Mouse (Mus musculus): ENCODE measurements around the gene Clpsl2.
A peak's percentile ranks its signal among the peaks of the same experiment; 100 is the strongest.

Clpsl2 gene

GRCm38 (mm10) chr17:28549111-28549510 lies at the start of gene Clpsl2:
TSS of gene Clpsl2 (plus strand) at chr17:28549411.
- no peak for DNase-seq

GRCm38 (mm10) chr17:28500465-28500864 lies 48.7 kb upstream of the Clpsl2 start:
- no peak for DNase-seq

- no peak for DNase-seq
Measured at GRCm38 (mm10) chr17:28502196-28502821, 46.9 kb upstream of the Clpsl2 start.

GRCm38 (mm10) chr17:28504182-28504581 lies 45.0 kb upstream of the Clpsl2 start:
- no peak for DNase-seq

- no peak for DNase-seq
Measured at GRCm38 (mm10) chr17:28505591-28505990, 43.6 kb upstream of the Clpsl2 start.

GRCm38 (mm10) chr17:28506895-28507294 lies 42.3 kb upstream of the Clpsl2 start:
- DNase-seq: no peak

GRCm38 (mm10) chr17:28507496-28507895 lies 41.7 kb upstream of the Clpsl2 start:
- no peak for DNase-seq

- DNase-seq: no peak
Measured at GRCm38 (mm10) chr17:28510445-28511342, 38.5 kb upstream of the Clpsl2 start.

GRCm38 (mm10) chr17:28511616-28512541 lies 37.3 kb upstream of the Clpsl2 start:
- DNase-seq: no peak

GRCm38 (mm10) chr17:28512696-28513095 lies 36.5 kb upstream of the Clpsl2 start:
- DNase-seq: peak; percentile 89 to 97

- no peak for DNase-seq
Measured at GRCm38 (mm10) chr17:28513337-28513736, 35.9 kb upstream of the Clpsl2 start.

- peak in 1 of 2 experiments; percentile 66 for DNase-seq
Measured at GRCm38 (mm10) chr17:28513844-28514243, 35.4 kb upstream of the Clpsl2 start.

- no peak for DNase-seq
Measured at GRCm38 (mm10) chr17:28514555-28514954, 34.7 kb upstream of the Clpsl2 start.

GRCm38 (mm10) chr17:28515431-28516341 lies 33.5 kb upstream of the Clpsl2 start:
- peak; percentile 55 to 91 for DNase-seq

- DNase-seq: no peak
Measured at GRCm38 (mm10) chr17:28516881-28517280, 32.3 kb upstream of the Clpsl2 start.

GRCm38 (mm10) chr17:28517441-28517955 lies 31.7 kb upstream of the Clpsl2 start, which contains the start of gene Fkbp5:
TSS of gene Fkbp5 (minus strand) at chr17:28517527.
- DNase-seq: peak; percentile 74 to 95

- peak; percentile 97 for DNase-seq
Measured at GRCm38 (mm10) chr17:28517956-28518614, 31.1 kb upstream of the Clpsl2 start.

- peak; percentile 63 to 89 for DNase-seq
Measured at GRCm38 (mm10) chr17:28518615-28519071, 30.6 kb upstream of the Clpsl2 start.

GRCm38 (mm10) chr17:28519827-28520226 lies 29.4 kb upstream of the Clpsl2 start:
- no peak for DNase-seq

GRCm38 (mm10) chr17:28520561-28520960 lies 28.6 kb upstream of the Clpsl2 start:
- no peak for DNase-seq

All from kidney, postnatal 36 days (tissue).